Mouse (Mus musculus) induced T-regulatory cell, adult 2 months (primary cell): ENCODE measurements at regions not wholly inside any gene's neighbourhood (a gene's known extent, or its start where the extent isn't known, plus 50 kb on each side); places are given as distances from the start of the nearest gene placed in this dataset.

Source experiments
- DNase-seq: peaks from one replicate; pipeline ENCODE4 v3.0.0-alpha.2; 2012; ENCODE audit warnings: low read depth

DNA sequence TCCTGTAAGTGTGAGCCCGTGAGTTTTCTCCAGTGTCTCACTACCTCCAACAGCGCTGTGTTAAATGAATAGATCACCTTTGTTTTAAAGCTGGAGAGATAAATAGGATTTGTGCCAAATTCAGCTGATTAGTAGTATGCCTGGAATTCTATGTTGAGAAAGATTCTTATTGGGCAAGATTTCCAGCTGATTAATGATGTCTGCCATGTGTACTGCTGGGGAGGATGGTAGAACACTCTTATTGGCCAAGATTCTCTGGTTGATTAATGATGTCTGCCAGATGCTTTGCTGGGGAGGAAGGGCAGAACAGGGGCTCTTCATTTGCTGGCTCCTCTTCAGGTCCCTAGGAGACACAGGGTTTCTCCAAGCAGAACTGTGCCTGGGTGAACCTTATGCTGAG is 158.9 kb upstream of the Bmper start:
- no peak for DNase-seq

DNA sequence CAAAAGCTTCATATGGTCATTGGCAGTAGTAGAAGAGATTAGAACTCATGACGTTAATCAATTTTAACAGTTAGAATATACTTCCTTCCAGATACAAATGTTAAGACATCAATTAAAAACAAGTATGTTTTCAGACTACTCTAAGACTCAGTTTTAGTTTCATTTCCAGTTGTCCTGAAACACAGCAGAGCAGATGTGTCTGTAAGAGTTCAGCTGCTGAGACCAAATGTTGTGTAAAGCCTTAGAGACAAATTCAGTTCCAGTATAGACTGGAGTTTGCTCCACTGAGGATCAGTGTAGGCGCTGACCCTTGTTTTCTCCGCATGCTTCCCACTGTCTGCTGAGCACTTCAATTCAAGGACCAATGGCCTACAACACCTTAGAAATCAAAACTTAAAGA is 158.1 kb upstream of the Bmper start:
- DNase-seq: no peak

DNA sequence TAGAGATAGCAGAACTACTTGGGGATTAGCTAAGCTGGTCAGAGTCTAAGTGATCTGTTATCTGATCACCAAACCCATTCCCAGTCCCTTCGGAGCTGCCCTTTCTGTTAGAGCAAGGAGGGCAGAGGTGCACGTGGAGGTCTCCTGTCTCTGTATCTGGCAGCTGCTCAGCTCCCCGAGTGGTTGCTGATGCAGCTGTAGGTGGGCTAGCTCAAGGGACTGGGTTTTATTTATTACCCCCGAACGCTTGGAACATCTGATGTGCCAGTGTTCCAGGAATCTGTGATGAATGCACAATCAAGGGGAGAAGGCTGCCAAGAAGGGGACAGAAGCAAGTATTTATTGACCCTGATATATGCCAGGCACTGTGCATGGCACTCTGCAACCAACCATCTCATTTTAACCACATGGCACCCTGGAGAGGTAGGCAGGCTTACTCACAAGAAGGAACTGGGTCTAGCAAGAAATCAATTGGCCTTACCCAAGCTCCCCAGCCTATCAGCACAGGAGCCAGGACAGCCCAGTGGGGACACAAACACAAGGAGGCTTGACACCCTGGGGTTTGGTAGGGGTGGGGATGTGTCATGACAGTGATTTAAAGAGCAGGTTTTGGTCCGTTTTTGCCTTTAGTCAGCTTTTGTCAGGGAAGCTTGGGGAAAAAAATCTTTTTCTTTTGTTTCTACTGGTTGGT is 154.6 kb upstream of the Bmper start:
- no peak for DNase-seq

DNA sequence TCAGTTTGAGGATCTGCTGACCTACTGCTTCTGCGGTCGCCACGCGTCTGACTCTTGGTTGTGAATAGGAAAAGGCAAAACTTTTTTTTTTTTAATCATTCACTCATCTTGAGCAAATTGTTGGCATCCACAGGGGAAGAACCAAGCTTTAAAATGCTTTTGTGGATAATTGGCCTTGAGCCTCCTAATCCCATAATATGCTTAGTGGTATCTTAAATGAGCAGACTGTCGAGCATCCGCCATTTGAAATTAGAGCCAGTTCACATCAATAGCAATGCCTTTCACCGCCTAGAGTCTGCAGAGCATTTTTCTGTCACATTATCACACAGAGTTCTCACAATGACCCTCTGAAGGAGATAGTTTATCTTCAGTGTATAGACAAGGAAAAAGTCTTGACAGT is 153.7 kb upstream of the Bmper start:
- DNase-seq: no peak

DNA sequence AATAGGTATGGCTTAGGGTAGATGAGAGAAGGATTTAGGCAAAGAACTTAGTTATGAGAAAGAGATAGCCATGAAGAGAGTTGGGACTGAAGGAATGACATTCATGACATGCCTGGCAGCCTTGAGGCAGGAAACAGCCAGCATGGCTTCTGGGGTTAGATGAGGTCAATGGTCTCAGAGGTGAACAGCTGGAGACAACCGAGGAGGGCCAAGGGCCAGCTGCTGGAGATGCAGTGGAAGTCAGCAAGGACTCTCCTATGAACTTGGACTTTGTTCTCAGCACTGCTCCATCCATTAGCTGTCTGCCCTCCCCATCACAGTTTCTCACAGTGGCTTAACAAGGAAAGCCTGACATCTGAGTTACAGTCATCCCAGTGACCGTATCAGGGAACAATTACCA is 151.9 kb upstream of the Bmper start:
- DNase-seq: no peak

DNA sequence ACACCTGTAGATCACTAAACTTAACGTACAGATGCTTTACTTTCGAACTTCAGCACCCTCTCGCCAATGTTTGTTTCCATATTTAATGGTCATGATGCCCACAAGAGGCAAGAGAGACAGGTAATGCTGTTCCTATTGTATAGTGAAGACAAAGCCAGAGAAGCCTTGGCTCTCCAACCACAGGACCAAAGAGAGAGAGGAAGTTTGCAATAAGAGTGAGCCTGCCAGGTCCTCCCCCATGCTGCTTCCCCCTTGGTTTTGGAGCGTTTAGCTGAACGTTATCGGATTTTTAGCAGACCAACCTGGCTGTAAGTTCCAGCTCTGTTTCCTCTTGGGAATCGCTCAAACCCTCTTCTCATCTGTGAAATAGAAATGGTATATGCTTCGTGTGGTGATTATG is 150.1 kb upstream of the Bmper start:
- DNase-seq: no peak

DNA sequence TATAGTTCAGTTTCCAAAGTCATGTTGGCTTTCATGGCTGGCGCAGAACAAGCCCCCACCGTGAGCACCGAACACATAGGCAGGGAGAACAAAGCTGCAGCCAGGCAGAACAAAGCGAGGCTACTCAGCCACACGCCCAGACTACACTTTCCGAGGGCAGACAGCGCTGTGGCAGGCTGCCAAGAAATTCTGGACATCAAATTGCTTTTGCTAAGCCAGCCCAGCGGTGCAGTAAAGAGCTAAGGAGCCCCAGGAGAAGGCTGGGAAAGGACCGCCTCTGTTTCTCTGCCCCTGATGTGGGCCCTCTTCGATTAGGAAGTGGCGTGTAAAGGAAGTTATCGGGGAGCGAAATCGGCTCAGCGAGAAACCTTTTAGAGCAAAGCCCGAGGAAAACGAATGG is 139.3 kb upstream of the Bmper start:
- DNase-seq: no peak

DNA sequence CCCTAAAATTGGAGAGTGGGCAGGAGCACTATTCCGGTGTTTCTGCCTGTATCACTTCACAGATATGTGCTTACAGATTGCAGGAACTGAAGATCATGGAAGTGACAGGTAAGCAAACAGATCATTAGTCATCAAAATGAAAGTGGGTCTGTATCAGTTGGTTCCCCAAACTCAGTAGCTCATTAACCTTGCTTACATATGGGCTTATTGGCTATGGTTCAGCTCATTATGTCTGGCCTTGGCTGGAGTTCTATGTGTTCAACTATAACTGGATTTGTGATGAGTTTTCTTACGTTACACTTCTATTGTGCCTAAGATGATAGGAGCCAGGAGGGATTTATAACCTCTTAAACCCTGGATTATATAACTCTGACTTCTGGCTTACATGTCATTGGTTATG is 133.5 kb upstream of the Bmper start:
- DNase-seq: no peak

DNA sequence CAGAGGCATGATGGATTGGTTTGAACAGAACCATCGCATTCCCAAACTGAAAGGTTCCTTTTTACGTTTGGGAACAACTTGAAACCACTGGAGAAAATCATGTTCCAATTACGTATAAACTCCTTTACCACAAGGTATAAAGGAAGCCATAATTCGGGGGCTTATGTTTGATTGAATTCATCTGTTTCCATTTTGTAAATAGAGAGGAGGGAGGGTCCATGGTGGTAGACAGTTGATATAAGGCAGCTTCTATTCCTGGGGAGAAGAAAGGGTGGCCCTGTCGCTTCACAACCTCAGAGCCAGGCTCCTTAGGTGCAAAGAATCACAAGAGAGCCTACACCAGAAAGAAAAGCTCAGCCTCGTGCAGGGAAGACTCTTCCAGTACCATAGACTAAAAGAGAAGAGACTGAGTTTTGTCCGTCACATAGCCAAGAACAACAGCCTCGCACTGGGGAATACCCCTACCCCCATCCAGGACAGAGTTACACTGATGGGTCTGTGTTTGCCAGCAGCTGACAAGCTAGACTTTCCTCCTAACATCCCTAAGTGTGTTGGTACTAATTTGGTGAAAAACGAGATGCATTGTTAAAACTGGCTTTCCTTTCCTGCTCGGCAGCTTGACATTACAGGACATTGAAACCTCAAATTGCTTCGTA is 125.6 kb upstream of the Bmper start:
- DNase-seq: no peak

DNA sequence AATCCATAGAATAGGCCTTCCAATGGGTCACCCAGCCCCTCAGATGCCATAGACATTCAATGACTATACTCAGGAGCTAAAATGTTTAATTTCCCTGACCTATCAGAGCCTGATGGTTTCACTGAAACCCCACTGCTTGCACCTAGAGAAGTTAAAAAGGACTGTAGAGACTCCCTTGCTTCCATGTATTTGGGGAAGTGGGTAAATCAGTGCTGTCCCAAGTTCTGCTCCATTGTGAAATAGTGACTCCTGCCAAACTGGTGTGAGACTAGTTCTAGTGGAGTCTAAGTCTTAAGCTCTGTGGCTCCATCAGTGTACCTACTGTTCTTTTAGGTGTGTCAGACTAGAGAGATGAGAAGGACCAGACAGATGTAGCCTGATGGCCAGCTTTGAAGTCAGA is 121.3 kb upstream of the Bmper start:
- no peak for DNase-seq

DNA sequence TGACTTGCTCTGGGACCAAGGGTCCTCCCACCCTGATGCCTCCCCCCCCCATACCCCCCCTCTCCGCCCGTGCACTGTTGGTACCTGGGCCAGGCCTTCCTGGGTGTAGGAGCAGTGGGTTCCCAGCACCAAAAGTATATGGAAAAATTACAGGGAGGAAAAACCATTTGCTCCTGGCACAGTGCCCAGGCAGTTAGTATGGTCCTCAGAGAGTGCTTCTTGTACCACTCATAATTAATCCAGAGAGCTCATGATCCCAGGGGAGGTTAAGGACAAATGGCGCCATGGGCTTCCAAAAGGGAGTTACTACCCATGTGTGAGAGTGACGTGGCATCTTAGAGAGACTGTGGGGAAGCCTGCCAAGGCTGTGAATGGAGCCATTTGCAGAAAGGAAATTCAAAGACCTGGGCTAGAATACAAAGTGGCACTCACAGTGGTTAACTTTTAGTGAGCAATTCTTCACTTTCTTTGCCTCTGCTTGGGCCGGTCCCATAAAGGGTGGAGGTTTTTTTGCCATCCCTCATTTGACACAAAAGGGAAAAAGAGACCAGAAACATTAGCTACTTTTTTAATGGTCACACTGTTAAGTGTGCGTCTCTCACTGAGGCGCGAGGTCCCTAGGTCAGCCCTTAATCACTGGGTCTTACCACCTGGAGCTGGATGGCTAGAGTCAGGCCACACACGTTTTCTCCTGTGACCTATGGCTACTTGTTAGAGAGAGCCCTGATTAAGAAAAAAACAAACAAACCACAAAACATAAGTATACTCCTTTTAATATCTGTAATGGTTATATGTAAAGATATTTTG is 120.7 kb upstream of the Bmper start:
- DNase-seq: no peak

DNA sequence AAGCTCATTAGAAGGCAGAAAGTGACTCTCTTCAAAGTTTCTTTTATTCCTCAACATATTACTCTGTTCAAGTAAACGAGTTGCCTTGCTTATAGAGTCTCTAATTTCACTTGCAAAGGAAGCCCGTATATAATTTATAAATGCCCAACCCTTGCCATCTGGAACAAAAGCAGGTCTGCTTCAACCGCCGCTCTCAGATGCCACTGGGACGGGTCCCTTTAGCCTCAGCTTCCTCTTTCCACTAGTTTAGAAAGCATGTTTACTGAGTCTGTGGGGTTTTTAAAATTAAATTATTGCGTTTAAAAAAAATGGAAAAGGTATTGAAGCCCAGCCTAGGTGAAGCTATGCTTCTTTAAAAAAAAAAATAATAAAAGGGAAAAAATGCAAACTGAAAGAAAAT is 111.4 kb upstream of the Bmper start:
- DNase-seq: no peak

DNA sequence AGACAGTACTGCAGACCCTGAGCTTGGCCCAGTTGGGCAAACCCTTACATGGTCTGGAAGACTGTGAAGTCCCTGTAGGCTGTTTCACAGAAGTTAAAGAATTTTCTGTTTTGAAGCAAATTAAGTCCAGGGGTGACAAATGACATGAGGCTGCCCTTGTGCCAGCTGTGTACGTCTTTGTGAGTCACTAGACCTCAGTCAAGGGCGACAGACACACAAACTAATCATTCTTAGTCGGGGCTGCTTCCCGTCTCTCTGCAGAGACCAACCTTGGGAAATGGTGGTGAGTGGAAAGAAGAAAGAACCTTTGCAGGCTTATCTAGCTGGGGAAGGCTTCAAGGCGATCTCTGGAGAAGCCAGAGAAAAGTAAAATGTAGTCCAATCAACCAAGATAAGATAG is 107.8 kb upstream of the Bmper start:
- no peak for DNase-seq

DNA sequence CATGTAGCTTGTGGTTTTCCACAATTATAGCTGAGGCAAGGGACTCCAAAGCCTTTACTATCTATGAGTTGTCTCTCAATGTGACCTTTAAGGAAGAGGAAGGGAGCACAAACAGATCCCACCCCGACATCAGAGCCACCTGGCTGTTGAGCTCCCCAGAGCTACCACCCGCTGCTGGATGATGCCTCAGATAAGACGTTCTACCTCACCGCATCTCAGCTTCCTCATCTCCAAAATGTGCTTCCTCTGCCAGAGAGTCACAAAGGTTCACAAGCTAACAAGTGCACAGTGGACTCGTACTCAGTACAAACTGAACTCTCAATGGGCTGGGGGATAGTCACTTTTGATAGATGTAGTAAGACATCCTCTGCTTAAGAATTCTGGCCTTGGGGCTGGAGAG is 107.3 kb upstream of the Bmper start:
- no peak for DNase-seq

DNA sequence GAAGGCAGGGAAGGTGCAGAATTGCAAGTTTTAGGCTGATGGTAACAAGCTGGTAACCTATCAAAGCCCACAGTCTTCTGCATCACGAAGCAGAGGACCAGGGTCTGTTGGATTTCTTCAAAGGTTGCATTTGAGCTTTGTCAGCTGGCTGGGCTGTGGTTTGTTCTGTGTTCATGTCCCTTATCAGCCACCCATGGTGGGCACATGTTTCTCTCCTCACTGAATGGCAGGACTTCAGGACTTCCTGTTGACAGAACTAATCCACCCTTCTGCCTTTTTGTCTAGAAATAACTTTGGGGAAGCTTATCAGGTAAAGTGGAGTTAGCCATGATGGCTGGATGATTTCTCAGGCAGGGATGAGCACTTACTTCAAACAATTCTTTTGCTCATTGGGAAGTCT is 106.6 kb upstream of the Bmper start:
- no peak for DNase-seq

DNA sequence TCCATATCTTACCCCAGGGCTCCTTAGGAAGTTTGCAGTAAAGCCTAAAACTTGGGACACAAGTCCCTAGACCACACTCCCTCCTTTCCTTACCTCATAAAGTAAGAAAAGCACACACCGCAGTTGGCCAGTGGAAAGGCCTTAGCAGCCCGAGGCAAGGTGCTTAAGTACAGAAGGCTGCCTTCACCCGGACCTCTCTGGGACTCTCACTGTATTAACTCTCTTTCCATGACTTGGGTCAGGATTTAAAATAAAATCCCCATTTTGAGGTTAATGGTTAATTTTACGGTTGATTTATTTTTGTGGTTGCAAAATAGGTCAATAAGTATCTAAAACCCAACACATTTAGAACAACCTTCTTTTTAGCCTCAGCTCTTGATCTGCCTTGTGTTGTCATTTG is 103.1 kb upstream of the Bmper start:
- DNase-seq: no peak

DNA sequence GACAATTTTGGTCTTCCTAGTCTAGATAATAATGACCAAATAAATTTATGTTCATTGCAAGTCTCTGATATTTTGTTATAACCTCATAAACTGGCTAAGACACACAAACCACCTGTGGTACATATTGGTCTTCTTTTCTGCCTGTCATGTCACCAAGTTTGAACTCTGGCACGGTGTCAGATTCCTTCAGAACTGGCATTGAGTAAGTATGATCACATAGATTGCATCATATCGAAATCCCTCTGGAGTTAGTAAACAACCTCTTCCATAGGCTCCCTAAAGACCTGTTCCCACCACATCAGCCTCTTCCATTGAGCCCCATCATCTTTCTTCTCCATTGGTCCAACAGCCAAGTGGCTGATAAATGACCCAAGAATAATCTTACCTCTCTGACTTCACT is 102.1 kb upstream of the Bmper start:
- no peak for DNase-seq

DNA sequence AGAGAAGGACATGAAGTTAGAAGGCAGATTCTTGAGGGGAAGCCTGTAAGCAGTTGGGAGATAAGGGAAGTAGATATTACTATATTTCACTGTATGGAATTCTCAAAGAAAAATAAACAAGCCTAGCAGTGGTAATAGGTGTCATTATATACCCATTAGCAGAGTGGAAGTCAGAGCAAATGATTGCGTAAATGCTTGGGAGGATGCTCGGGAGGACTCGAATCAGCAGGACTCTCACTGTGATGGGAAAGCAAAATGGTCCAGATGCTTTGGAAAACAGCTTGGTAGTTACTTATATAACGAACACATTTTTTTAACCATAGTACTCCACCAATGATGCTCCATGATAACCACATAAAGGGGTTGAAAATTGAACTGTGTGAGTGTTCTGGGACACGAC is 100.4 kb upstream of the Bmper start:
- DNase-seq: no peak

DNA sequence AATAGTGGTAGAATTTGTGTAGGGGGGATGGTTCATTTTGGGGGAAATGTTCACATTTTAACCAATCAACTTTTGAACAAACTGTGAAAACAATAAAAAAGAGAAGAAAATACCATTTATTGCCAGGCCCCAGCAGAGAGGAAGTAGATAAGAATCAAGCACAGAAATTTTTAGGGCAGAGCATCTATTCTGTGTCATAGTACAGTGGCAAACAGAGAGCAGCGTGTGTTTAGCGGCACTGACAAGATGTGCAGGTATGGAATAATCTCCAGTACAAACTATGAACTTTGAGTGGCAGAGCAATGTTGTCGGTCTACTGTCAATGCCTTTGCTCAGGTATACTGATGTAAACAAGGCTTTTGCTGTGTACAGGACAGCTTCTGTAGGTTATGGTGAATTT is 99.4 kb upstream of the Bmper start:
- peak; percentile 10 for DNase-seq

DNA sequence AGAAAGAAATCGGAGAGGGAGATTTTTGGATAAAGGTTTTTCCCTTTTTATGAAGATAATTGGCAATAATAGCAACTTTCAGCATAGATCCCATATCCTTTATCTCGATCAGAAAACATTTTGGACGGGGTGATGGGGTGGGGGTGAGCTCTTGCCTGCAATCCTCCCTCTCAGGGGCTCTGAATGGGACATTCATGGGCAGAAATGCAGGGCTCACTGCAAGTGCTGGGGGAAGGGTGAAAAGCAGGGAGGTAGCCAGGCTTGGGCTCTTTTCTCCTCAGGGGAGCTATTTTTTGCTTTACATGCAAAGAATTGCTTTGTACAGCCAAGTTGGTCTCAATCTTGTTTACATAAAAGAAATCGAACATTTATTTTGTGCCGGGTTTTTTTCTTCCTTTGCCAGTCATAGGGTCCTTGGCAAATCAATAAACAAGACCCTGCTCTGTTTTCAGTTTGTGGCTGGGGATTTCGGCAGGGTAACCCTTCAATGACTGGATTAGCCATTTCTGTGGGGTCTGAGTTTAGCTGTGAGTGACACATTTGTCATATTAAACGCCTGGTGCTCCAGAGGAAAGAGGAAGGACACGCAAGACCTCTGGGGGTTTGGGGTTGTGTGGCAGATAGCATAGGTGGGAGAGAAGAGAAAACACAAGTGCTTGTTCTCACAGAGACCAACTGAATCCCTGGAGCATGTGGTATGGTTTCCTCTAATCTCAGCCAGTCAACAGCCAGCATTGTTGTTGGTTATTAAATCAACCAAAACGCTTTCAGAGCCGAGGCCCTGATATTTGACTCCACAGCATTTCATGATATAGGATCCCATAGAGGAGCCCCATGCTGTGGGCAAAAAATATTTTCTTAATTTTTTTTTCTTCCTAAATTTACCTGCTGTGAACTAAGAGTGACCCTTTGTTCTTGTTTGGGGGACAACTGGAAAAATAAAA is 96.8 kb upstream of the Bmper start:
- no peak for DNase-seq

DNA sequence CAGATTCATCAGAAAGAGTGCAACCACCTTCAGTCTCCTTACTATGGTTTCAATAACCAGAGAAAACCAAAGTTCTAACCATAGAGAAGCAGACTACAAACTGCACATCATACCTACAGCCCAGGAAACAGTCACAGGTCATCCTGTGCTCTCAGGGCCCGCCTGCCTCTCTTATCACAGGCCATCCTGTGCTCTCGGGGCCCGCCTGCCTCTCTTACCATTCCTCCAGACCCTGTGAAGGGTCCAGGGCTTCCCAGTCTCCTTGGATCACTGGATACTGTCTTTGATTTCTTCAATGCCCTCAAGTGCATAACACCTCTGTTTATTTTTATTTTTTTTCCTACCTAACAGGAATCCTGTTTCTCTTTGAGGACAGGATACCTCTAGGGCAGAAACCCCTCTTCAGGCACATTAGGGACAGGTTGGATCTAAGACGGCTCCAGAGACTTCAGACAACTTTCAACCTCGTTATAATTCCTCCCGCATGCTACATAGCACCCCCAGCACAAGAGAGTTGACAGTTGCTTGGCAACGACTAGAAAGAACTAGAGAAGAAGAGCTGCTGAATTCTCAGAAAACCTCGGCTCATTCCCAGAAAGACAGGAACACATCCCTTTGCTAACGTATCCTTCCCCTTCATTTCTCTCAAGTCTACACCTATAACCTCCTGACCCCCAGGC is 95.4 kb upstream of the Bmper start:
- DNase-seq: peak; percentile 4

DNA sequence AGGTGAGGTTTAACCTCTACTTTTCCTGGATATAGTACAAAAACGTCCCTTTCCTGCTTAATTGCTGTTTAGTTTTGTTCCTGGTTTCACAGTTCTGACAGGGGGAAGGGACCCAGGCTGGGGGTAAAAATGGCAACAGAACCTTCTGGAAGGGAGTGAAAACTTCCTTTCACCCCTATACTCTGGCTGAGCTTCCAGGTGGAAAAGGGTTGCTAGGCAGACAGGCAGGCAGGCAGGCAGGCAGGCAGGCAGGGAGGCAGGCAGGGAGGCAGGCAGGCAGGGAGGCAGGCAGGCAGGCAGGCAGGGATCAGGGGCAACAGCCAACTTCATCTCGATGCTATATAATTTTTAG is 94.9 kb upstream of the Bmper start:
- no peak for DNase-seq
